Mouse (Mus musculus) heart, postnatal 0 days (tissue): ENCODE results near the gene Soat2. TPM values are rescaled to one million over a fixed set of nuclear protein-coding genes. Genes with fewer than 3 reads are reported as not detected.

ENCODE experiments used
- ATAC-seq: fragments of 200-750 bp; cut with Nextera tagmentation; 2 replicates; pipeline ENCODE4 v1.8.0; 2017; ENCODE audit warnings: low read depth, moderate number of reproducible peaks, moderate library complexity; ENCODE audit not compliant: insufficient read depth
- DNase-seq: peaks from one replicate; pipeline ENCODE4 v3.0.0-alpha.2; 2016; ENCODE audit warnings: low spot score
- H3K27ac ChIP-seq: fragments of 300-500 bp; sonication (generic); 2 replicates; pipeline ENCODE4 v1.5.1; 2014; ENCODE audit warnings: low read depth, mild to moderate bottlenecking
- H3K27me3 ChIP-seq: fragments of 300-500 bp; sonication (generic); 2 replicates; pipeline ENCODE4 v1.6.1; 2014; ENCODE audit warnings: low read length, mixed read lengths; ENCODE audit not compliant: control insufficient read depth, insufficient read depth
- H3K36me3 ChIP-seq: fragments of 300-500 bp; sonication (generic); replicated peaks from 2 replicates; pipeline ENCODE4 v1.6.1; 2014; ENCODE audit warnings: low read length, mixed read lengths; ENCODE audit not compliant: control insufficient read depth, insufficient read depth
- H3K4me1 ChIP-seq: fragments of 300-500 bp; sonication (generic); 2 replicates; pipeline ENCODE4 v1.6.1; 2014; ENCODE audit warnings: antibody characterized with exemption; ENCODE audit not compliant: control insufficient read depth, insufficient read depth
- H3K4me2 ChIP-seq: fragments of 300-500 bp; sonication (generic); 2 replicates; pipeline ENCODE4 v1.6.1; 2014; ENCODE audit warnings: low read depth, mild to moderate bottlenecking, low read length, moderate library complexity
- H3K4me3 ChIP-seq: fragments of 300-500 bp; sonication (generic); 2 replicates; pipeline ENCODE4 v1.5.1; 2014; ENCODE audit warnings: low read depth, low read length
- H3K9ac ChIP-seq: fragments of 300-500 bp; sonication (generic); replicated peaks from 2 replicates; pipeline ENCODE4 v1.6.1; 2014; ENCODE audit warnings: low read depth, low read length, mixed read lengths
- H3K9me3 ChIP-seq: fragments of 300-500 bp; sonication (generic); replicated peaks from 2 replicates; pipeline ENCODE4 v1.6.1; 2016; ENCODE audit warnings: low read length; ENCODE audit not compliant: control insufficient read depth
- CTCF ChIP-seq: IDR thresholded peaks from 2 replicates; pipeline ENCODE4 v1.5.1; 2016; ENCODE audit warnings: antibody characterized with exemption, control low read depth, low read depth
- EP300 ChIP-seq: IDR thresholded peaks from 2 replicates; pipeline ENCODE4 v1.6.1; 2016; ENCODE audit warnings: antibody characterized with exemption, low read depth
- WGBS: fragments of 180-500 bp; shearing (Covaris S2); extraction: QIAGEN DNeasy Blood & Tissue Kit; methylation state at CpG from one replicate; pipeline ENCODE4 v1.1.7; 2014; 5-methylcytosine and 5-hydroxymethylcytosine counted together
- polyA plus RNA-seq: library from polyadenylated mRNA; unstranded; fragments of >200 nt; fragmentation: Nextera tagmentation; extraction: Ambion mirVana; gene quantifications from 2 replicates; pipeline ENCODE4 v1.2.1, GENCODE M21; 2015
- total RNA-seq: library from RNA; depleted of rRNA; stranded (reverse); fragments of >200 nt; gene quantifications from 2 replicates; pipeline ENCODE4 v1.2.3, GENCODE M21; 2014; ENCODE audit warnings: low replicate concordance; rRNA removed

Gene Soat2
- total RNA-seq (1.7 TPM in 1 of 2 replicates, not detected in the other), polyA plus RNA-seq (0.08 and 0.14 TPM in 2 replicates)

- Histone ChIP-seq H3K9ac (peak within 1 kb of the TSS; percentile 19; the same call in 1 of the 2 replicates), H3K4me1 (no peaks in the 10 kb centered on the region), H3K4me2 (peak within 1 kb of the TSS; percentile 26), H3K4me3 (no peak within 1 kb of the TSS), H3K27ac (no peak within 1 kb of the TSS; the same call in 1 of the 2 replicates), H3K27me3 (peaks cover 7% of the 10 kb centered on the region; the same call in 1 of the 2 replicates), H3K36me3 (no peaks in the 10 kb centered on the region), H3K9me3 (no peaks in the 10 kb centered on the region)
- TF ChIP-seq EP300 (no peak), CTCF (no peak)
- DNase-seq (no peak), ATAC-seq (peak; percentile 49)
- 27% methylated on average over 20 of the region's 20 CpGs for WGBS
Observed at GRCm38 (mm10) chr15:102150301-102151135, at the start of gene Soat2. Soat2 (plus strand) TSS chr15:102150526.

- H3K9me3 ChIP-seq: no peaks in the 10 kb centered on the region
- peak overlapping the region; percentile 77 for H3K4me2 ChIP-seq
- peak overlapping the region; percentile 56 for H3K4me3 ChIP-seq
- H3K9ac ChIP-seq: peak overlapping the region; percentile 68
- peak; percentile 29 for DNase-seq
- H3K4me1 ChIP-seq: peaks cover 50% of the 10 kb centered on the region
- H3K27me3 ChIP-seq: no peaks in the 10 kb centered on the region
- 24% methylated on average over 10 of the region's 10 CpGs for WGBS
- peaks cover 15% of the 10 kb centered on the region for H3K36me3 ChIP-seq
- TF ChIP-seq EP300 (no peak), CTCF (no peak)
- peak overlapping the region; percentile 99 for H3K27ac ChIP-seq
- no peak for ATAC-seq
Observed at GRCm38 (mm10) chr15:102100996-102101671, 49.2 kb upstream of the Soat2 start.

GRCm38 (mm10) chr15:102101672-102102541 lies 48.4 kb upstream of the Soat2 start:
- peak overlapping the region; percentile 77 for H3K4me2 ChIP-seq
- ATAC-seq (peak; percentile 45), DNase-seq (peak; percentile 89)
- H3K27ac ChIP-seq: peak overlapping the region; percentile 99
- H3K4me3 ChIP-seq: peak overlapping the region; percentile 56
- H3K9me3 ChIP-seq: no peaks in the 10 kb centered on the region
- no peaks in the 10 kb centered on the region for H3K27me3 ChIP-seq
- peak overlapping the region; percentile 84 for H3K9ac ChIP-seq
- 6% methylated on average over 11 of the region's 11 CpGs for WGBS
- peaks cover 53% of the 10 kb centered on the region for H3K4me1 ChIP-seq
- peak; percentile 91 for TF ChIP-seq EP300
- no peak for TF ChIP-seq CTCF
- peaks cover 21% of the 10 kb centered on the region; the same call in 1 of the 2 replicates for H3K36me3 ChIP-seq

GRCm38 (mm10) chr15:102102548-102103121 lies 47.7 kb upstream of the Soat2 start:
- ATAC-seq (peak; percentile 18), DNase-seq (peak; percentile 67)
- Histone ChIP-seq H3K9me3 (no peaks in the 10 kb centered on the region), H3K9ac (peak overlapping the region; percentile 84), H3K4me3 (peak overlapping the region; percentile 56), H3K4me1 (peaks cover 55% of the 10 kb centered on the region), H3K27ac (peak overlapping the region; percentile 99), H3K27me3 (no peaks in the 10 kb centered on the region), H3K36me3 (peaks cover 20% of the 10 kb centered on the region), H3K4me2 (peak overlapping the region; percentile 77)
- TF ChIP-seq EP300 (peak; percentile 51; the same call in 1 of the 2 replicates), CTCF (no peak)
- WGBS: 13% methylated on average over 6 of the region's 6 CpGs
